Mouse (Mus musculus): ENCODE measurements around the gene Mogat2. TPM values are rescaled to one million over a fixed set of nuclear protein-coding genes. Genes with fewer than 3 reads are reported as not detected.

The Mogat2 gene
- polyA plus RNA-seq, 1 experiment: 0.10 TPM

DNA sequence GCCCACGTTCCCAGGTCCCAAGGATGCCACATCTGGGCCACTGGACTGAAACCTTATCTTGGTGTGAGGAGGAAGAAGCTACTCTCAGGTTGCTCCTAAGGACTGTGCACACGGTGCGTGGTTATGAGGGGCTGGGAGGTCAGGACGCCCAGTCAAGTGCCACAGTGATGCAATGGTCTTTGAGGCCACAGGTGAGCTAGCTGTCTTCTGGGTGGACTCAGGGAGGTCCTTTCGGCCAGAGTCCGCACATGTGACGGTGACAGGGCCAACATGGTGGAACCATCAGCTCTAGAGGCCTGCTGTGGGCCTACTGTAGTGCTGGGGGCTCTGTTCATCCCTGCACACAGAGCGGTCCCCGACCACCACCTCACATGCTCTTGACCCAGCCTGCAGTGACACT lies 62.8 kb downstream of the Mogat2 start:
- TF ChIP-seq POLR2A (IDR thresholded peaks at IDR 0.05; ENCODE audit: extremely low read depth, insufficient read depth, low read length) (no peak), CTCF (IDR thresholded peaks at IDR 0.05; ENCODE audit: extremely low read depth, insufficient read depth, low read length) (no peak)

DNA sequence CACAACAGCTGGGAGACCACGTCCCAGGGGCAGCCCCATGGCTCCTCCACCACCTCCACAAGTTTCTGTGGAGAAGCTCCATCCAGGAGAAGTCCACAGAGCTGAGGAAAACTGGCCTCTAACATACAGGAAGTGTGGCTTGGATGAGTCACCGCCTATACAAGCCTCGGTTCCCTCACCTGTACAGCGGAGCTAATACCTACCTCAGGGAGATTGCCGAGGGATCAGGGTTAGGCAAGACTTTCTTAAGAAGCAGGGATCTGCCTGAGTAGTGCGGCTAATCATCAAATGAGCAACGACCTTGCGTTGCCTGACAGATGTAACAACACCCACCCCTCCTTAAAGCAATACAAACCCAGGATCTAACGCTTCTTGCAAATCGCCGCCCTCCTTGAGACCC lies 63.3 kb downstream of the Mogat2 start:
- H3K4me3 ChIP-seq (ENCODE audit: insufficient read depth, low read length): no peak overlapping the region
- H3K4me1 ChIP-seq (ENCODE audit: control insufficient read depth, insufficient read depth, low read length): peaks cover 9% of the 10 kb centered on the region
- TF ChIP-seq CTCF (IDR thresholded peaks at IDR 0.05; ENCODE audit: extremely low read depth, insufficient read depth, low read length) (no peak), POLR2A (IDR thresholded peaks at IDR 0.05; ENCODE audit: extremely low read depth, insufficient read depth, low read length) (no peak)
- H3K27ac ChIP-seq (ENCODE audit: insufficient read depth, low read length): no peak overlapping the region

More for the DNA sequence above, 62.8 kb downstream of the Mogat2 start:
- H3K4me3 ChIP-seq (ENCODE audit: insufficient read depth, low read length): no peak overlapping the region
- no peak overlapping the region for H3K27ac ChIP-seq (ENCODE audit: insufficient read depth, low read length)
- peaks cover 9% of the 10 kb centered on the region for H3K4me1 ChIP-seq (ENCODE audit: control insufficient read depth, insufficient read depth, low read length)

DNA sequence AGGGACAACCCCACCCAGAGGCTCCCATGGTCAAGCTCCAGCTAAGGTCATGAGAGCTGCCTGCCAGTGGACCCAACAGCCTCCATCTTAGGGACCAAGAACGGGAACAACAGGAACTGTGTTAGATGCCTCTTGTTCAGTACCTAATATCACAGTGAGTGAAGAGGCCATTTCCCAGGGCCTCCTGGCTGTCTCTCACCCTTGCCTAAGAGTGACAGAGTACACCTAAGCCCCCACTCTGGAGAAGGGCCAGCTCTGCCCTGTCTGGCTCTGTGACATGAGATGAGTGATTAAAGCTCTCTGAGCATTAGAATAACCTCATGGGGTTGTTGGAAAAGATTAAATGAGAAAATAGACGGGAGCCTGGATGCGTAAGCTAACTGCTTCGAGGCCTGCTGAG lies 64.4 kb downstream of the Mogat2 start:
- no peak overlapping the region for H3K27ac ChIP-seq (ENCODE audit: insufficient read depth, low read length)
- TF ChIP-seq POLR2A (IDR thresholded peaks at IDR 0.05; ENCODE audit: extremely low read depth, insufficient read depth, low read length) (no peak), CTCF (IDR thresholded peaks at IDR 0.05; ENCODE audit: extremely low read depth, insufficient read depth, low read length) (no peak)
- H3K4me3 ChIP-seq (ENCODE audit: insufficient read depth, low read length): no peak overlapping the region
- peaks cover 12% of the 10 kb centered on the region for H3K4me1 ChIP-seq (ENCODE audit: control insufficient read depth, insufficient read depth, low read length)

DNA sequence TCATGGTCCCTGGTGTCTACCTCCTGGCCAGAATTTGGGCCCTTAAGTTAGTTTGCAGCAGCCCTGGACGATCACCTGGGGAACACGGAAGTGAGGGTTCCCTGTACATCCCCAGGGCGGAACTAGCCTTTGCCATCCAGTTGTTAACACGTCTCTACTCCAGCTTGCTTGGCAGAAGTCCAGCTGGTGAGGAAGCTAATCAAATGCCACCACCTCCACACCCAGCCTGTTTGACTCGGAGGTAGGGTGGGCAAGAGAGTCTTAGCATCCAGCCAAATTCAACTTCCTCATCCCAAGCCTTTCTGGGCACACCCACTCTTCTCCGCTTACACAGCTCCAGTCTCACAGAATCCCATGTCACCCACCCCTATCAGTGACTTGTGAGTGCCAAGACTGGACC lies 65.5 kb downstream of the Mogat2 start:
- Histone ChIP-seq H3K27ac (ENCODE audit: insufficient read depth, low read length) (no peak overlapping the region), H3K4me1 (ENCODE audit: control insufficient read depth, insufficient read depth, low read length) (peaks cover 12% of the 10 kb centered on the region), H3K4me3 (ENCODE audit: insufficient read depth, low read length) (no peak overlapping the region)
- no peak for TF ChIP-seq POLR2A (IDR thresholded peaks at IDR 0.05; ENCODE audit: extremely low read depth, insufficient read depth, low read length)
- TF ChIP-seq CTCF (IDR thresholded peaks at IDR 0.05; ENCODE audit: extremely low read depth, insufficient read depth, low read length): no peak

DNA sequence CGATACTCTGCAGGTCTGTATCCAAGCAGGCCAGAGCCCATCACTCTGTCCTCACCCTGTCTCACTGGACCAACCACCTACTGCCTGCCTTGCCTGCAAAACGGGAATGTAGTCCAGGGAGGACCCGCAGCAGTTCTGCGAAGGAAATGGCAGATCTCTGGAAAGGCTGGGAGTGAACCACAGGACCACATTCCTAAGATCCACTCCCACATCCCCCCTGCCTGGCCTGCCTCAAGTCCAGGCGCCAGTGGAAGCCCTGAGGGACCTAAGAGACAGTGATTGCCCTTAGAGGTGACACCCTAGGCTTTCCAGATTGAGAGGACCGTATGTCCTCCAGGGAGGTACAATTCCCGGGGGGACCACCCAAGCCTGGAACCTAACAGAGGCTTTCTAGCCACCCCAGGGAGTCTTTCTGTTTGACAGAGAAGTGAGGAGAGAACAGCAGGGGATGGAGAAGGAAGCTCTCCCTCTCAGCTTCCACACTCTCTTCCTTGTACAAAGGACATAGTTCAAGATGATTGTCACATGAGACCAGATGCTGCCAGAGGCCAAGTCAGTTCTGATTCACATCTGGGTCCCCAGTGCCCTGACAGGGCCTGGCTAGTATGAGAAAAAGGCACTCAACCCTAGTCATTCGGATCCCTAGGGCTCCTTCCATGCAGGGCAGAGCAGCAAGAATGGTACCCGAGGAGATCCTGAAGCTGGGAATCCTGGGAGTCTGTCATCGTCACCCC lies 66.5 kb downstream of the Mogat2 start:
- Histone ChIP-seq H3K27ac (ENCODE audit: insufficient read depth, low read length) (no peak overlapping the region), H3K4me1 (ENCODE audit: control insufficient read depth, insufficient read depth, low read length) (peaks cover 6% of the 10 kb centered on the region), H3K4me3 (ENCODE audit: insufficient read depth, low read length) (no peak overlapping the region)
- TF ChIP-seq POLR2A (IDR thresholded peaks at IDR 0.05; ENCODE audit: extremely low read depth, insufficient read depth, low read length) (no peak), CTCF (IDR thresholded peaks at IDR 0.05; ENCODE audit: extremely low read depth, insufficient read depth, low read length) (no peak)

DNA sequence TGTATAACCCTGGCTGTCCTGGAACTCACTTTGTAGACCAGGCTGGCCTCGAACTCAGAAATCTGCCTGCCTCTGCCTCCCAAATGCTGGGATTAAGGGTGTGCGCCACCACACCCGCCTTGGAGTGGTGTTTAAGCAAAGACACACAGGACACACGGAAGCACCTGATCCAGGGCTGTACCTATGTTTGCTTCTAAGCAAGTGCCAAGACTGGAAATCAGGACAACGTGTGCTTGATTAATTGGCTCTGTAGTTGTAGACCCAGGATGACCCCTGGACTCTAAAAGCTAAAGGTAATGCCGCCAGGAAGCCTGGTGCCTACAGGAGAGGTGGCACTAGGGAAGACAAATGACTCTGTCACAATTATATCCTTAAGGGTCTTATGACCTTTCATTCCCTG lies 67.9 kb downstream of the Mogat2 start:
- H3K27ac ChIP-seq (ENCODE audit: insufficient read depth, low read length): no peak overlapping the region
- TF ChIP-seq CTCF (IDR thresholded peaks at IDR 0.05; ENCODE audit: extremely low read depth, insufficient read depth, low read length) (no peak), POLR2A (IDR thresholded peaks at IDR 0.05; ENCODE audit: extremely low read depth, insufficient read depth, low read length) (no peak)
- no peak overlapping the region for H3K4me3 ChIP-seq (ENCODE audit: insufficient read depth, low read length)
- peaks cover 10% of the 10 kb centered on the region for H3K4me1 ChIP-seq (ENCODE audit: control insufficient read depth, insufficient read depth, low read length)

DNA sequence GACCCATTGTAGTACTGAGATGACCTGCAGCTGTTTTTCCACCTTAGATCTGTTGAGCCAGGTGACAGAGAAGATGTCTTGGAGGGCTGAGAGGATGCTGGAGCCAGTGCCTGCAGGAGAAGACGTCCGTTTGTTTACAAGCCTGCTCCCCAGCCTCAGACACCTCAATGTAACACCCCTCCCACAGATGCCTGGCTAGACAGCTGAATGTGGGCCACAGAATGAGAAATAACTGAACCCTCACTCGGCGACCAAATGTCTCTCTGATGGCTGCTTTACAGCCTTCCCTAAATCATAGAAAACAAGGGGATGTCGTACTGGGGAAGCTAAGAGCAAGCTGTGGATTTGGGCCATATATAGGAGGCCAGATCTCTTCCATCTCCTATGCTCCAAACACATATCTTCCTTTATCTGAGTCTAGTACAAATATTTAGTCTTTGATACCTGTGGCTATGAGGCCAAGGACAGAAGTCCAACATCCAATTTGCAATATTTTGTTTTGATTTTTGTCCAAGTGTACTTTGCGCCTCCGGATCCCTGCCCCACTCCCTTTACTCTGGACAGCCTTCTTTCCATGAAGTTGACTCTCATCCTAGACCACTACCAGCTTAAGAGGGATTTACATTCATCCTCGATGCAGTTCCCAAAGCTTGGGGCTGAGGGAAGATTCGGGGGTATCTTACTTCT lies 68.6 kb downstream of the Mogat2 start:
- Histone ChIP-seq H3K27ac (ENCODE audit: insufficient read depth, low read length) (no peak overlapping the region), H3K4me3 (ENCODE audit: insufficient read depth, low read length) (no peak overlapping the region), H3K4me1 (ENCODE audit: control insufficient read depth, insufficient read depth, low read length) (peaks cover 10% of the 10 kb centered on the region)
- TF ChIP-seq CTCF (IDR thresholded peaks at IDR 0.05; ENCODE audit: extremely low read depth, insufficient read depth, low read length): no peak
- TF ChIP-seq POLR2A (IDR thresholded peaks at IDR 0.05; ENCODE audit: extremely low read depth, insufficient read depth, low read length): no peak

Other genes with a start within 250 kb of the Mogat2 start
- gene Uvrag, start 97.5 kb downstream of the Mogat2 start, polyA plus RNA-seq (2012; rRNA removed): 18.0 and 19.7 TPM in 2 replicates
- 74.0 and 76.7 TPM in 2 replicates for gene Dgat2, start 55.9 kb downstream of the Mogat2 start, polyA plus RNA-seq (2012; rRNA removed)
- 94.8 and 96.4 TPM in 2 replicates for gene Map6, start 28.8 kb upstream of the Mogat2 start, polyA plus RNA-seq (2012; rRNA removed)
- gene Serpinh1, start 114.6 kb upstream of the Mogat2 start, polyA plus RNA-seq (2012; rRNA removed): 18.0 and 23.7 TPM in 2 replicates
- gene Gdpd5, start 142.8 kb upstream of the Mogat2 start, polyA plus RNA-seq (2012; rRNA removed): 31.0 and 33.8 TPM in 2 replicates
- 2.2 and 3.5 TPM in 2 replicates for gene Klhl35, start 227.4 kb upstream of the Mogat2 start, polyA plus RNA-seq (2012; rRNA removed)
- gene Rps3, start 245.1 kb upstream of the Mogat2 start, polyA plus RNA-seq (2012; rRNA removed): 530 and 542 TPM in 2 replicates

All from cortical plate, adult 2 months (tissue).